Mouse (Mus musculus) hematopoietic stem cell, adult 5-6 weeks (primary cell): ENCODE measurements around the gene Pdcl3. TPM values are rescaled to one million over a fixed set of nuclear protein-coding genes. Genes with fewer than 3 reads are reported as not detected.
"Not testable (repeated sequence)": the region's sequence is repeated elsewhere in the genome, so short reads cannot be mapped to it uniquely, and the experiment has no call there.

Experiments
- ATAC-seq, 2 experiments: fragments of 125-278 bp in 1 of 2; replicated peaks in 1 of 2; 2 replicates each; pipeline ENCODE4 v1.8.0; 2016 to 2017; ENCODE audit warnings: inconsistent platforms in 2 of 2, mild to moderate bottlenecking in 2 of 2, moderate number of reproducible peaks in 2 of 2, low read depth in 1 of 2, moderate TSS enrichment in 1 of 2; ENCODE audit not compliant: low FRiP score in 2 of 2, poor library complexity in 2 of 2, severe bottlenecking in 2 of 2, insufficient read depth in 1 of 2, low TSS enrichment in 1 of 2
- total RNA-seq: library from RNA; stranded (forward); fragments of 172-1452, 232-1000 nt; gene quantifications from 2 replicates; pipeline ENCODE4 v1.2.3, GENCODE M21; 2017

Pdcl3 gene
- total RNA-seq, 1 experiment from 2014 or later, result 33.1 TPM

DNA sequence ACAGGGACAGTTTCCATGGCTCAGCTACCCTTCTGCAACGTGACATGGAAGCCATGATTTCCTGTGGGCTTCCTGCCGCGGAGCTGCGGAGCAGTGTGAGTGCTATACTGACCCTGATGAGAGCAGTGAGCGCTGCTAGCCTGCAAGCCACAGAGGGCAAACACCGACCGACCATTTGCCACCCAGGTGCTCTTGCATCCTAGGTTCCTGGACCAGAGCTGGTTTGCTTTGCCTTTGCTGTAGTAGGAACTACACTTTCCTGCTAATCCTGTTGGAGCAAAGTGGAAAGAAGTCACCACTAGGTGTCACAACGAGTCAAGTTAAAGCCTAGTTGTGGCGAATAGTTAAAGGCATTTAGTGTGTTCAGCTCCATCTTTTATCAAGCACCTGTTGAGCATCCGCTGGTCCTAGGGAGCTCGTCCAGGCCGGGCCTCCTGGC lies 25.2 kb downstream of the Pdcl3 start:
- peak; percentile 63 to 66 for ATAC-seq

DNA sequence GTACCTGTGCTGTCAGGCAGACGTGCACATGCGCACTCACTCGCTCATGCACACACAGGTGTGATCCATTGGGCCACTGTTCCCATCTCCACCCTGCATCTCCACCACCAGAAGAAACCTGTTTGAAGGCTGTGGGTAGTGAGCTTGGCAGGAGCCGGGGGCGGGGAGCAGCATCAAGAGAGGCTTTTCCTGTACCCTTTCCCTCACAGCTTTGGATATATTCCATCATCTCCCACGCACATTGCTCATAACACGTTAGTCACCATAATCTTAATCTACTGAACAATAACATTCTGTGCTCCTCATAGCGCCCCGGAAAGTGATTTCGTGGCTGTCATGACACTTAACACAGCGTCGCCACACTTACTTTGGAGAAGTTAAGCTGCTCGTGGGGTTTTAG lies 27.2 kb downstream of the Pdcl3 start:
- ATAC-seq, result no peak

- ATAC-seq, result no peak
Observed at GRCm38 (mm10) chr1:39013843-39014242, 28.4 kb downstream of the Pdcl3 start.

DNA sequence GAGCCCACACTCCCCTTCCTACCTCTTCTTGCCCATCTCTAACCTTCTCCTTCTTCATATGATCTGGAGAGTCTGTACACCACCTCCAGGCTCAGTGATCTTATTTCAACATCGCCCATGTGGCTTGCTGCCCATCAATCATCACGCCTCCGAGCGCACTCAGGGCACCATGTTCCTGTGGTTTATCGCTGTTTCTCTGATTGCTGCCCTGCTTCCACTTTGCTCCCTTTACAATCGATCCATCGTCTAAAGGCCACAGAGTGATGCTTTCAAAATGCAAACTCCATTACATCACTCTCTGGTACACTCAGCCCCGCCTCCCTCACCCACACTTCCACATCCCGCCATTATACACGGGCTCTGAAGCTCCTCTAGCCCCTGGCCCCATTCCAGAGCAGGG lies 30.1 kb downstream of the Pdcl3 start:
- ATAC-seq, result no peak

DNA sequence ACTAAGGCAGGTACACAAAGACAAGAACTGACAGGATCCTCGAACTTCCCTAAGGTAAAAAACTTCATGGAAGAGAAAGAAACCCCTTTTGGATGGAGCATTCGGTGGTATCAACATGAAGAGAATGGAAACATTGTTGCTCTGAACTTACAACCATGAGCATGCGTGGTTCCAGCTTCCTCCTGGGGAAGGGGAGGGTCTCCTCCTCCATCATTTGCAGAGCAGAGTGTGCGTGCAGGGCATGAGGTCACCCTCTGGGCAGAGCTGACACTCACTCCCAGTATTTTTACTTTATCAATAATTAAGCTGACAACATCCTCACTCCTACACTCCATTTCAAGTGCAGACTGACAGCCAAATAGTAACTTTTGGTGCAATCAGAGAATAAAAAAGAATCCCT lies 32.5 kb downstream of the Pdcl3 start:
- no peak for ATAC-seq

DNA sequence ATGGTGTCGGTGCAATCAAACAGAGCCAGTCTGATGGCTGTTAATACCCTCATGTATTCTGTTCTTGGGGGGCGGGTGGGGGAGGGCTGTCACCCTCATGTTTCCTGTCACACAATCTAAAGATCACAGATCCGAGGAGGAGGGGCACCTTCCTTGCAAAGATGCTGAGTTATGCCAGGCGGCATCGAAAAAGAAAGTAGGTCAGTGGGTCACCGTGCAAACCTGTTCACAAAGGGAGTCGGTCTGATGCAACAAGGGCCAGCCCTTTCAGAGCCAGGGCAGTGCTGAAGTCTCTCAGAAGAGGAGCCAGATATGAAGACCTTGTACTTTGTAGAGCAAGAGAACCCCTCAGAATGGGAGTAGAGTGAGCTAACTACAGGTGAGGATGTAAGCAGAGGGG lies 39.7 kb downstream of the Pdcl3 start:
- ATAC-seq, result peak; percentile 65 to 72

DNA sequence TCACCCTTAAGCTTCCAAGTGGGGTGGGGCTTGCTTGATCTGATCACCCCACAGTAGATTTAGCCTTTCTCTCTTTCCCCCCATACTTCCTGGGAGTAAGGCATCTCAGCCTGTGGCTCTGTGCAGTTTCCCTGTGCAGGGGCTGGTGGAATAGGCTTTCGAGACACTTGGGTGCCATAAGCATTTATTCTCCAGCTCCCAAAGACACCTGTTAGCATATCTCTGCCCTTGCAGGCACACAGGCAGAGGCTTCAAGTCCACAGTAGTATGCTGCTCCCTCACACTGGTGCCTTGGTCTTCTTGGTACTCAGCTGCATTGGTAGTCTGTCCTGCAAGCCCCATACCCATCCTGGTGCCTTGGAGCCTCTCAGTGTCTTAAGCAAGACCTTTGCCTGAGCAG lies 40.4 kb downstream of the Pdcl3 start:
- no peak for ATAC-seq

DNA sequence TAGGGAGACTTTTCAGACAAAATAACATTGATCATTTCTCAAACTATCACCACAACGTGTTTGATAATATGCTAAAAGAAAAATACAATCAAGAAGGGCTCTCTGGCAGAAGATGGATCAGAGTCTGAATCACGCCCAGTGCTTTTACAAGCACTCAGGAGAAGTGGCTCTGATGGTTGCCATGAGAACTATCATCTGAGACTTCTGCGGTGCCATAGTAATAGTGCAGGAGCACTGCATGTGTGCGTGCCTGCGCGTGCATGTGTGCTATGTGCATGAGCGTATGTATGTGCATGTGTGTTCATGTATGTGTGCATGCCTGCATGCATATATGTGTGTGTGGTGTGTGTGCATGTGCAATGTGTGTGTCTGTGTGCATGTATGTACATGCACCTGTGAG lies 43.8 kb downstream of the Pdcl3 start:
- ATAC-seq, result no peak

DNA sequence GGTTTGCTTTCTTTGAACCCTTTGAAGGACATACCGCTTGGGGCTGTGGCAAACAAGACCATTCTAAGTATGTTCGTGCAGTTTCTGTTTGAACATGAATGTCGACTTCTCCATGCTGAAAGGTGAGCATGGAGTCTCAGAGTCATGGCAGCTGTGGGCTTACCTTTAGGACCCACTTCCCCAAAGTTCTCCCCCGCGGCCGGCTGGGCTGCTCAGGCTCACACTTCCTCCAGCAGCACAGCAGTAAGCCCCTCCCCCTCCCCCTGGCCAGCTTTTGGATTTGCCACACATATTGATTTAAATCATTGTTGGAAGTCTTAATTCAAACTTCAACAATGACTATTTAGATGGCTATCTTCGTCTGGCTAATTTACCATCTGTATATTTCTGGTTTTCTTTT lies 44.7 kb downstream of the Pdcl3 start:
- peak; percentile 75 to 78 for ATAC-seq

GRCm38 (mm10) chr1:39035817-39036216 lies 50.4 kb downstream of the Pdcl3 start:
- no peak for ATAC-seq

GRCm38 (mm10) chr1:39042188-39042587 lies 56.8 kb downstream of the Pdcl3 start:
- no peak for ATAC-seq

DNA sequence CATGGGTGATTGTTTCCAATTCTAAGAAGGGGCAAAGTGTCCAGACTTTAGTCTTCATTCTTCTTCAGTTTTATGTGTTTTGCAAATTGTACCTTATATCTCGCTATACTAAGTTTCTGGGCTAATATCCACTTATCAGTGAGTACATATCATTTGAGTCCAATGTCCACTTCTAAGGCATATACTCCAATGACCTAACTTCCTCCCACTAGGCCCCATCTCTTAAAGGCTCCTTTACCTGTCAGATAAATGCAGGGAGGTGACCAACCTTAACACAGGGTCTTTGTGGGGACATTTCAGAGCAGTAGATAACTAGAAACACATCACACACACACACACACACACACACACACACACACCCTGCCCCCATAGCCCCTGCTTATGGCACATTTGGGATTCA lies 59.0 kb downstream of the Pdcl3 start:
- ATAC-seq, result not testable (repeated sequence)

DNA sequence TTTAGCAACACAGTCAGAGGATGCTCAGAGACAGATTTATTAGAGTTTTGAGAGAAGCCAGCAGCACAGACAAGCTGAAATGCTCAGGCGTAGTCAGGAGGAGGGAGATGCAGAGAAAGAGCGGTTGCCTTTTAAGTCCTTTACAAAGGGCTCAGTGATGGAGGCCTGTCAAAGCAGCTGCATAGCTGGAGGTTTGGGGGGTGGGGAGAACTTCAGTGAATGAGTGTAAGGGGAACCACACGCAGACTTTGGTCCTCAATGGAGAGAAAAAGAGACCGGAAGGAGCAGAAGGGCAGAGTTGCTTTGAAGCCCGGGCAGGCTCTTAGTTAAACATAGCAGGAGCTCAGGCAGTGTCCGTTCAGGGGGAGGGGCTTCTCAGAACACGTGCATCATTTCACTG lies 61.3 kb downstream of the Pdcl3 start:
- no peak for ATAC-seq

Other genes starting within 250 kb of the Pdcl3 start
- 0.19 and 1.0 TPM in 2 replicates for gene Lonrf2, start 148.9 kb upstream of the Pdcl3 start, total RNA-seq
- gene Chst10, start 87.4 kb upstream of the Pdcl3 start, total RNA-seq, result 1.6 and 2.4 TPM in 2 replicates
- gene Nms, start 46.5 kb upstream of the Pdcl3 start, total RNA-seq, result not detected in 2 replicates
- 0.50 and 1.4 TPM in 2 replicates for gene Npas2, start 208.1 kb downstream of the Pdcl3 start, total RNA-seq